Mouse (Mus musculus) olfactory bulb, adult 2 months (tissue): ENCODE data around the gene Abi3.

Experiments used
- CTCF ChIP-seq: fragments of 200-500 bp; IDR thresholded peaks from 2 replicates; pipeline ENCODE4 v1.5.1; 2012; ENCODE audit warnings: low read depth, mild to moderate bottlenecking, low read length, moderate library complexity; ENCODE audit not compliant: insufficient read depth
- POLR2A ChIP-seq: fragments of 200-500 bp; IDR thresholded peaks from 2 replicates; pipeline ENCODE4 v1.6.1; 2012; ENCODE audit warnings: mild to moderate bottlenecking, low read depth, low read length, moderate library complexity; ENCODE audit not compliant: insufficient read depth

- TF ChIP-seq CTCF (no peak), POLR2A (no peak)
Observed at GRCm38 (mm10) chr11:95783958-95784357, 58.3 kb downstream of the Abi3 start.
